Mouse (Mus musculus) embryo, embryonic 11.5 days (tissue): ENCODE measurements at regions not wholly inside any gene's neighbourhood (a gene's known extent, or its start where the extent isn't known, plus 50 kb on each side); places are given as distances from the start of the nearest gene placed in this dataset.

ENCODE experiments used
- DNase-seq: peaks from one replicate; pipeline ENCODE4 v3.0.0-alpha.2; 2012; ENCODE audit warnings: low read depth, low spot score

GRCm38 (mm10) chr13:28699490-28700032 is 254.0 kb downstream of the Sox4 start:
- no peak for DNase-seq

GRCm38 (mm10) chr13:28697796-28698678 is 255.5 kb downstream of the Sox4 start:
- no peak for DNase-seq

GRCm38 (mm10) chr13:28693078-28693477 is 260.4 kb downstream of the Sox4 start:
- DNase-seq = no peak

- DNase-seq = no peak
Measured at GRCm38 (mm10) chr13:28692587-28692986, 260.9 kb downstream of the Sox4 start.

GRCm38 (mm10) chr13:28690511-28691160 is 262.9 kb downstream of the Sox4 start:
- DNase-seq = peak; percentile 35

- DNase-seq = no peak
Measured at GRCm38 (mm10) chr13:28687838-28688237, 265.7 kb downstream of the Sox4 start.

- DNase-seq = no peak
Measured at GRCm38 (mm10) chr13:28684311-28684710, 269.2 kb downstream of the Sox4 start.

- DNase-seq = no peak
Measured at GRCm38 (mm10) chr13:28680266-28680665, 273.2 kb downstream of the Sox4 start.

- DNase-seq = no peak
Measured at GRCm38 (mm10) chr13:28673622-28674021, 279.9 kb downstream of the Sox4 start.

- DNase-seq = no peak
Measured at GRCm38 (mm10) chr13:28671543-28671942, 282.0 kb downstream of the Sox4 start.

- DNase-seq = no peak
Measured at GRCm38 (mm10) chr13:28669832-28670585, 283.5 kb downstream of the Sox4 start.

GRCm38 (mm10) chr13:28666832-28667231 is 286.7 kb downstream of the Sox4 start:
- DNase-seq = peak; percentile 32

- no peak for DNase-seq
Measured at GRCm38 (mm10) chr13:28665150-28665549, 288.4 kb downstream of the Sox4 start.

GRCm38 (mm10) chr13:28664698-28665097 is 288.8 kb downstream of the Sox4 start:
- DNase-seq = no peak

GRCm38 (mm10) chr13:28663950-28664681 is 289.4 kb downstream of the Sox4 start:
- DNase-seq = peak; percentile 49

GRCm38 (mm10) chr13:28663459-28663858 is 290.1 kb downstream of the Sox4 start:
- peak; percentile 47 for DNase-seq

GRCm38 (mm10) chr13:28662316-28662752 is 291.2 kb downstream of the Sox4 start:
- DNase-seq = no peak

GRCm38 (mm10) chr13:28660151-28660550 is 293.4 kb downstream of the Sox4 start:
- DNase-seq = no peak

GRCm38 (mm10) chr13:28658652-28659051 is 294.9 kb downstream of the Sox4 start:
- DNase-seq = no peak

- DNase-seq = no peak
Measured at GRCm38 (mm10) chr13:28654883-28655282, 298.6 kb downstream of the Sox4 start.

- no peak for DNase-seq
Measured at GRCm38 (mm10) chr13:28653362-28653761, 300.2 kb downstream of the Sox4 start.
